Mouse (Mus musculus): ENCODE measurements around the gene Prap1. TPM values are rescaled to one million over a fixed set of nuclear protein-coding genes. Genes with fewer than 3 reads are reported as not detected.

Prap1 gene
- total RNA-seq (2021): not detected
- long read RNA-seq, experiment 1: 0 reads
- long read RNA-seq, experiment 2: 0 reads

GRCm38 (mm10) chr7:140092924-140093528 is at the start of gene Prap1:
Gene Prap1, plus strand, starts transcription at chr7:140093395.
- no peak within 1 kb of the TSS for H3K27ac ChIP-seq
- TF ChIP-seq CTCF (conservative IDR thresholded peaks at IDR 0.05): no peak
- DNase-seq (ENCODE audit: low spot score in 2 of 2): no peak
- H3K4me3 ChIP-seq: no peak within 1 kb of the TSS

DNA sequence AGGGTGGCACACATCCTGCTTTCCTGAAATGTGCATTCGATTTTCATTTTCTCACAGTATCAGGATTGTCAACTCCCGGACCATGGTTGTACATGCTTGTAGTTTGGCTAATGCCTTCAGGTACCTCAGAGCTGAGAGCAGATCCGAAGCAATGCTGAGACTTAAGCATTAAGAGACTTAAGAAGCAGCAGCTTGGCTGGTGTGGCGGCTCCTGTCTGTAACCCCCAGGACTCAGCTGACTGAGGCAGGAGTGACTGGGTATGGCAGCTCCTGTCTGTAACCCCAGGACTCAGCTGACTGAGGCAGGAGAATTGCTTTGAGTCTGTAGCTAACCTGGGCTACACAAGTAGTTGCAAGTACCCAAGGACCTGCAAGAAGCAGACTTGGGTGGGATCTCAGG is 47.6 kb upstream of the Prap1 start:
- TF ChIP-seq CTCF (conservative IDR thresholded peaks at IDR 0.05): no peak
- Histone ChIP-seq H3K4me3 (no peak overlapping the region), H3K27ac (no peak overlapping the region)
- no peak for DNase-seq (ENCODE audit: low spot score in 2 of 2)

- Histone ChIP-seq H3K27ac (no peak overlapping the region), H3K4me3 (peak overlapping the region; percentile 38)
- no peak for DNase-seq (ENCODE audit: low spot score in 2 of 2)
- no peak for TF ChIP-seq CTCF (conservative IDR thresholded peaks at IDR 0.05)
Observed at GRCm38 (mm10) chr7:140047811-140048311, 45.3 kb upstream of the Prap1 start.

DNA sequence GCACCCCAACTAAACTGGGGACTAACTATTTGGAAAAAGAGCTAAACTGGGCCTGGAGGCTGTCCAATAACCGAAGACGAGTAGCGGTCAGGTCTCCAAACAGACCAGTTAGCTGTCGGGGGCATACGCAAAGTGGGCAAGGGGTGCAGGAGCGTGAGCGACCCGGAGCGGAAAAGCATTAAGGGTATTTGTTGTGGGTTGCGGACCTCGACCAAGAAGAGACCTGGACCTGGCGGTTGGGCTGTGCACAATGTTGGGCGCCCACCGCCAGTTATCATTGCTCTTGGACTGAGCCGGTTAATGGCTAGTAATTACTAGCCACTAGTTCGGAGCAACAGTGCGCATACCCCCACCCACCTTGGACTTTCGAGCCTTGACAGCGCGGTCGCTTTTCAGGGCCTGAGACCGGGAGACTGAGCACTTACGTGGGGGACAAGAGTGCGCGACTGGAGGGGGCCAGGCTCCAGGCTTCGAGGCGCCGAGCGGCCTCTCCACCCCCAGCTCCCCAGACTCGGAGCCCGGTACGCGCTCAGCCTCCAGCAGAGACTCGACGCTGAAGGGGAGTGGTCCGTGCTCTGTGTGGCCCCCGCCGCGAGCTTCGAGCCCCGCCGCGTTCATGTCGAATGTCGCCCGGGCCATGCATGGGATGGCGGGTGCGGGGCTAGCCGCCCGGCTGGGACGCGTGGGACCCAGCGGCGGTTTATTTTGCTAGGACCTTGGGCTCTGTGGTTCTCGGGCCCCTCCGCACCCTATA is 44.7 kb upstream of the Prap1 start, which contains the start of gene Msx3:
Gene Msx3 (minus strand): TSS at position 729 of the 754 bp plus-strand sequence.
- no peak for TF ChIP-seq CTCF (conservative IDR thresholded peaks at IDR 0.05)

DNA sequence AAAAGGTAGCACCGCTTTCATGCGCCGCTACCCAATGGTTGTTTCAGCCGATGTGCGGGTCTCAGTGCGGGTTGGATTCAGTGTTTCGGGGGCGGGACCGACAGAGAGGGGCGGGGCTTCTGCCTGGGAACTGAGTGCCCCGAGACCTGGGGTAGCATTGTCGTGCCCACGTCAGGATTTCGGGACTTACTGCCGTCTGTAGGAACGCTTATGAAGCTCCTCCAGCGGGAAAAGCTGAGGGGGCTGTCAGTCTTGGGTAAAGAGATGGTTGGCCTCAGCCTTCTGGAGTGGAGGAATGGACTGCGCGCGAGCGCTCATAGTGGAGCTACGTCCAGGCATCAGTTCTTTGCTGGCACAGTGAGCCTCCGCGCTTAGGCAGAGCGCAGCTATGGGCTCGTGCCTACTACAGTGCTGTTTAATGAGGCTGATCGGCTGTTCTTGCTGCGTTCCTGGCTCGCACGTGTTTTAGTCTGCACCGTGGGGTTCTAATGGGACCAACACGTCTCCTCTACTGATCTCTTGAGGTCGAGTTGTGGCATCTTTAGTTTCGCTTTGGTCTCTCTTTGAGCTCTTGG is 44.0 kb upstream of the Prap1 start:
- TF ChIP-seq CTCF (conservative IDR thresholded peaks at IDR 0.05): no peak
- Histone ChIP-seq H3K27ac (no peak overlapping the region), H3K4me3 (peak overlapping the region; percentile 46)
- no peak for DNase-seq (ENCODE audit: low spot score in 2 of 2)

More for the DNA sequence above, 44.7 kb upstream of the Prap1 start, which contains the start of gene Msx3:
- H3K4me3 ChIP-seq: peak within 1 kb of the TSS; percentile 46
- no peak for DNase-seq (ENCODE audit: low spot score in 2 of 2)
- H3K27ac ChIP-seq: no peak within 1 kb of the TSS

DNA sequence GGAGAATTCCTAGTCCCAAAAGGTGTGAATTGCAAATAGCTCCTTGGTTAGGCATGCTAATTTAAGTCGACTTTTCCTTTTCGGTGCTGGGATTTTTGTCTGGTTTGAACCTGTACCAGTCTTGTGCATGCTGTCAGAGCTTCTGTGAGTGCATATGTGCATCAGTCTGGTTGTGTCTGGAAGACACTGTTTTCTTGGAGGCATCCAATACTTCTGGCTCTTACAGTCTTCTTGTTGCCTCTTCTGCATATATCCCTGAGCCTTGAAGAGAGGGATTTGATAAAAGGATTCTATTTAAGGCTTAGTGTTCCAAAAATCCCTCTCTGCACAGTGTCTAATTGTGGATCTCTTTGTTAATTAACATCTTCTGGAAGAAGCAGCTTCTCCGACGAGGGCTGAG is 39.1 kb upstream of the Prap1 start:
- Histone ChIP-seq H3K27ac (no peak overlapping the region), H3K4me3 (no peak overlapping the region)
- peak; percentile 46 to 55 for DNase-seq (ENCODE audit: low spot score in 2 of 2)
- TF ChIP-seq CTCF (conservative IDR thresholded peaks at IDR 0.05): no peak

DNA sequence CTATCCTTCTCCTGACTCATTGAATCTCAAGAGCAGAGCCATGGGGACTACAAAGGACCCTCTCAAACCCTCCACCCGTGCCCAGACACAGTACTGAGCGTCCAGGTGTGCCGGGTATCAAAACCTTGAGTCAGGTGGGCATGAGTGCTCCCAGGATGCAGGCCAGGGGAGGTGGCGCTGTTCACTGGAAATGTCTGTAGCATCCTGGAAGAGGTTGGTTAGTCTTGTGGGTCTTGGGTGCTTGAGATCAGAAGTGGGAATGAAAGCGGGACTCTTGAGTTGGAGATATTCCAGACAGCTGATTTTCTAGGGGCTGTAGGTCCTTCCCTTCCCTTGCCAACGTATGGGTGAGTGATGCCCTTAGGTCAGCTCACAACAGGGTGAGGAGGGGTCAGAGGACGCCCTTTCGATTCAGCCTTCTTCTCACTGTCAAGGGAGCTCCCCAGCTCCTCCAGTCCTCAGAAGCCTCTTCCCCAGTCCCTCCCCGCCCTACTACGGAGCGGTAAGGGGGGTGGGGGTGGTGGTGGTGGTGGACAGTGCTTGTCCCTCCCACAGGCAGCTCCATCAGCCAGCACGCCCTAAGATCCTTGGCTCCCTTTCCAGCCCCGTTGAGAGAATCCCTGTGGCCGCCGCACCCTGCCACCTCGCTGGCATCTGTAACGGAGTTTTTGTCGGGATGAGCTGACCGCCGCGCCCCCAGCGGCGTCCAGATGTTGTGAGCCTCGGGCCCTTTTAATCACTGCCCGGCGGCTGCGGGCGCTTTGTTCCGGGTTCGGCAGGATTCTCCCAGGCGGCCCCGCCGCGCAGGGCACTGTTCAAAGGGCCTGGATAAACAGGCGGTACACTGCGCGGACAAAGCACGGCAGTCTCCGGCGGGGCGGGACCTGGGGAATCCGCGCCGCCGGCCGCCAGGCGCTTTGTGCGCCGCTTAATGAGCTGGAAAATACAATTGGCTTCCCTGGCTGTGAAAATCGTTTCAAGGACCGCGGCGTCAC is 35.5 kb upstream of the Prap1 start:
- Histone ChIP-seq H3K27ac (no peak overlapping the region), H3K4me3 (peak overlapping the region; percentile 53)
- no peak for DNase-seq (ENCODE audit: low spot score in 2 of 2)
- TF ChIP-seq CTCF (conservative IDR thresholded peaks at IDR 0.05): peak; percentile 30

DNA sequence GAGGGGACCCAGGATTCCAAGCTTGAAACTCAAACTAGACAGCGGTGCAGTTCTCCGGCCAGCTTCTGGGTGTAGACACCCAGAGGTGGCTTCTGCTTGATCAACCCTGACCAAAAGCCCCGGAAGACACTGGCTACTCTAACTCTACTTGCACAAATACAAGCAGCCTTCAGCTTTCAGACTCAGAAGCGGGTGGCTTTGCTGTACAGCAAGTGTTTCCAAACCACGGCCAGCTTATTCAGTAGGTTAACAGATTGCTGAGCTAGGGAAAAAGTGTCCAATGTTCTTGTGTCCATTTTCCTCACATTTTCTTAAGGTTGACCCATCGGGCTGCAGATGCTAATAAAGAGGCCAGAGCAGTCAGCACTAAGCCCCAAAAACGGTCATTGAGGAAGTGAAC is 34.7 kb upstream of the Prap1 start:
- no peak for DNase-seq (ENCODE audit: low spot score in 2 of 2)
- no peak for TF ChIP-seq CTCF (conservative IDR thresholded peaks at IDR 0.05)
- no peak overlapping the region for H3K27ac ChIP-seq
- H3K4me3 ChIP-seq: peak overlapping the region; percentile 53

DNA sequence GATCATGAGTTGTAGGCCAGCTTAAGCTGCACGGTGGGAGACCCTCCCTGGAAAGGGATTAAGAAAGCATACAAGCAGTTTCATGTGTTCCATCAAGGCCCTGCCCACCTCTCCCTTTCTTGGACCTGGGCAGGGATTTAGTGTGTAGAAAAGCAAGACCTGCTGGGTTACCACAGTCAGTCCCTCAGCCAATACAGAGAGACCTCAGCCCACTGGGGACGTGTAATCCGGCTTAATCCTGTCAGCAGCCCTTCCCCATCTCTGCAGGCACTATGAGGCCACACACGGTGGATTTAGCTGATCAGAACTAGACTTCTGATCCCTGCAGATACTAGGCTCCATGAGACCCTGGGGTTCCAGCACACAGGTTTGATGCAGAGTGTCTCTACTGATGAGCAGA is 33.6 kb upstream of the Prap1 start:
- H3K4me3 ChIP-seq: no peak overlapping the region
- H3K27ac ChIP-seq: no peak overlapping the region
- DNase-seq (ENCODE audit: low spot score in 2 of 2): no peak
- no peak for TF ChIP-seq CTCF (conservative IDR thresholded peaks at IDR 0.05)

- H3K27ac ChIP-seq: no peak overlapping the region
- DNase-seq (ENCODE audit: low spot score in 2 of 2): no peak
- TF ChIP-seq CTCF (conservative IDR thresholded peaks at IDR 0.05): no peak; the same call in 1 of the 2 replicates
- H3K4me3 ChIP-seq: peak overlapping the region; percentile 49
Observed at GRCm38 (mm10) chr7:140060936-140061831, 32.0 kb upstream of the Prap1 start.

GRCm38 (mm10) chr7:140061832-140062130 is 31.4 kb upstream of the Prap1 start:
- DNase-seq (ENCODE audit: low spot score in 2 of 2): no peak
- Histone ChIP-seq H3K27ac (no peak overlapping the region), H3K4me3 (no peak overlapping the region)
- no peak for TF ChIP-seq CTCF (conservative IDR thresholded peaks at IDR 0.05)
